Mouse (Mus musculus) embryonic stem cell, embryonic (primary cell): ENCODE results near the gene Slco2b1.

Experiments used
- CTCF ChIA-PET, 4 experiments: fragments of 300-600 bp in 2 of 4; fragments of 350-600 bp in 2 of 4; sonication (Branson Sonifier 250); formaldehyde crosslinking; loops; one replicate each; lab custom pipeline; 2022; ENCODE audit warnings: inconsistent platforms in 2 of 4; lab: Charles Lee
- POLR2A ChIA-PET, 4 experiments: fragments of 300-600 bp in 2 of 4; fragments of 350-600 bp in 2 of 4; sonication (Branson Sonifier 250); formaldehyde crosslinking; loops; one replicate each; lab custom pipeline; 2022; ENCODE audit warnings: antibody characterized with exemption in 4 of 4, inconsistent platforms in 1 of 4; lab: Charles Lee

Gene Slco2b1

DNA sequence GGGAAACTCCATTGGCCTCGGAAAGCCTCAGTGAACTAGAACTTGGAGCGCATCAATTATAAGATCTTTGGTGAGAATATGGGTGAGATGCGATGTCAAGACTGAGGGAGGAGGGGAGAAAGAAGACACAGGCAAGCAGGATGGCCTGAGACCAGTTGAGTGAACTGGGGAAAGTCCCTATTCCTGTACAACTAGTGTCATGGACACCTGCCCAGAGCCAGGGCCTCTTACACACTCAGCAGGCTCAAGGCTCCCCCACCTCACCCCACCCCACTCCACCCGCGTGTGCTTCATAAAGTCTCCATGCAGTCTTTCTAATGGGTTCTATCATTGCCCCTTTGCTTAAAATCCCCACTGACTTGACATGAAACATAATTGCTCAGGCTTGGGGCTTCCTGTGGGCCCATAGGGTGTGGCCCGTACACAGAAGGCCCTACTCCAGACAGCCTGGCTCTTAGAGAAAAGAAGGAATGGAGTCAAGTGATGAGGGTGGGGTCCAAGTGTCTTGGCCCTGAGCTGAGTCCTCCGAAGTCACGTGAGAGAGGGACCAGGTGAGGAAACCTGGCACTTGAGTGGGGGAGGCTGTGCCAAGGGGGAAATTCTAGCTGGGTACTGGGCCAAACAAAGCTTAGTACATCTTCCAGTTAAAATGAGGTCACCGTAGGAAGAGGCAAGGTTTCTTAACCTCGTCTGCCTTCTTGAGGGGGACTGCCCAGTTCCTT, 45.2 kb downstream of the Slco2b1 start:
- CTCF ChIA-PET = interaction anchor here in 1 of 4 experiments (0.8 kb wide), 1 partner anchor 13 kb away, joined by 3 read pairs; no protein-coding TSS in a partner anchor
- POLR2A ChIA-PET = no interaction called here

GRCm38 (mm10) chr7:99664571-99665485, 46.3 kb downstream of the Slco2b1 start:
- CTCF ChIA-PET = no interaction called here
- POLR2A ChIA-PET = no interaction called here

GRCm38 (mm10) chr7:99663507-99664220, 47.5 kb downstream of the Slco2b1 start:
- ChIA-PET POLR2A (no interaction called here), CTCF (interaction anchor here in 1 of 4 experiments (0.5 kb wide), 1 partner anchor 211 kb away, joined by 3 read pairs; no protein-coding TSS in a partner anchor)

GRCm38 (mm10) chr7:99662311-99662710, 48.8 kb downstream of the Slco2b1 start:
- CTCF ChIA-PET = interaction anchor here in 1 of 4 experiments (0.6 kb wide), 1 partner anchor 529 kb away, joined by 3 read pairs; no protein-coding TSS in a partner anchor
- POLR2A ChIA-PET = no interaction called here

GRCm38 (mm10) chr7:99661571-99662230, 49.4 kb downstream of the Slco2b1 start:
- ChIA-PET CTCF (no interaction called here), POLR2A (no interaction called here)

GRCm38 (mm10) chr7:99661071-99661470, 50.1 kb downstream of the Slco2b1 start:
- POLR2A ChIA-PET = interaction anchor here in 1 of 4 experiments (1.0 kb wide), 1 partner anchor 15 kb away, joined by 4 read pairs; no protein-coding TSS in a partner anchor
- CTCF ChIA-PET = interaction anchor here (0.6 to 2.9 kb wide), 5 partner anchors 11 to 328 kb away, joined by 3 to 18 read pairs (median 4); no protein-coding TSS in a partner anchor

- ChIA-PET POLR2A (interaction anchor here in 2 of 4 experiments (0.6 to 0.8 kb wide), 2 partner anchors 10 to 32 kb away, joined by 3 read pairs; partner anchors contain the start of gene Tpbgl (in 1 of the 2)), CTCF (interaction anchor here (0.5 to 2.9 kb wide), 55 partner anchors 9 to 739 kb away, joined by 3 to 18 read pairs (median 4); partner anchors contain the start of genes Tpbgl (in 3 of the 4), Gdpd5 (in 1 of the 4), Olfr521 (in 1 of the 4) and Rnf169 (in 1 of the 4))
Measured at GRCm38 (mm10) chr7:99659379-99660029, 51.6 kb downstream of the Slco2b1 start.

- CTCF ChIA-PET = interaction anchor here in 1 of 4 experiments (0.7 to 1.9 kb wide), 2 partner anchors 16 to 28 kb away, joined by 4 read pairs; no protein-coding TSS in a partner anchor
- POLR2A ChIA-PET = interaction anchor here in 1 of 4 experiments (0.6 kb wide), 1 partner anchor 327 kb away, joined by 3 read pairs; no protein-coding TSS in a partner anchor
Measured at GRCm38 (mm10) chr7:99654244-99654643, 56.9 kb downstream of the Slco2b1 start.

GRCm38 (mm10) chr7:99649585-99649984, 61.6 kb downstream of the Slco2b1 start:
- CTCF ChIA-PET = interaction anchor here in 2 of 4 experiments (0.6 to 3.2 kb wide), 5 partner anchors 10 to 275 kb away, joined by 3 to 18 read pairs (median 4); no protein-coding TSS in a partner anchor

GRCm38 (mm10) chr7:99648623-99649022, 62.5 kb downstream of the Slco2b1 start:
- POLR2A ChIA-PET = interaction anchor here in 2 of 4 experiments (0.7 to 1.5 kb wide), 4 partner anchors 10 to 270 kb away, joined by 3 to 4 read pairs (median 3); no protein-coding TSS in a partner anchor
- CTCF ChIA-PET = interaction anchor here (0.6 to 3.2 kb wide), 7 partner anchors 10 to 256 kb away, joined by 3 to 18 read pairs (median 4); no protein-coding TSS in a partner anchor

More at GRCm38 (mm10) chr7:99649585-99649984, 61.6 kb downstream of the Slco2b1 start:
- POLR2A ChIA-PET = interaction anchor here in 1 of 4 experiments (0.7 to 1.5 kb wide), 2 partner anchors 11 to 26 kb away, joined by 3 to 4 read pairs; no protein-coding TSS in a partner anchor

- ChIA-PET POLR2A (interaction anchor here in 1 of 4 experiments (0.6 kb wide), 1 partner anchor 24 kb away, joined by 6 read pairs; no protein-coding TSS in a partner anchor), CTCF (no interaction called here)
Measured at GRCm38 (mm10) chr7:99644701-99645100, 66.4 kb downstream of the Slco2b1 start.

DNA sequence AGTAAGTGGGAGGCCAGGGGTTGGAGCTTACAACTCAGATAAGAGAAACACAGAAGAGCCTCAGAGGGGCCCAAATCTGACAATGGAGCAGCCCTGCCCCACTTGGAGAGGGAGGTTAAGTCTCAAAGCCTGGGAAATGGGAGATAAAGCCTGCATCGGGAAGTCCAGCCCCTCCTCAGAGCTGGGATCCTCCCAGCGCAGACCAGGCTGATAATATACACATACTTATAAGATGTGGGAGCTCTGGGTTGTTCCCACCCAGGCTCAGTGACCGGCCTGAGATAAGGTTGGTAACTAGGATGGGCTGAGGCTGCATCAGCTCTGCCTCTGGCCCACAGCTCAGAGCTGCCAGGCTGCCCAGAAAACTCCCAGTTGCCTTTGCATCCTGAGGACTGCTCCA, 69.1 kb downstream of the Slco2b1 start:
- ChIA-PET POLR2A (no interaction called here), CTCF (interaction anchor here in 1 of 4 experiments (0.9 to 1.2 kb wide), 3 partner anchors 17 to 235 kb away, joined by 3 to 4 read pairs (median 3); no protein-coding TSS in a partner anchor)

GRCm38 (mm10) chr7:99641245-99641644, 69.9 kb downstream of the Slco2b1 start:
- CTCF ChIA-PET = interaction anchor here in 1 of 4 experiments (0.9 to 1.2 kb wide), 3 partner anchors 17 to 235 kb away, joined by 3 to 4 read pairs (median 3); no protein-coding TSS in a partner anchor
- POLR2A ChIA-PET = interaction anchor here in 1 of 4 experiments (0.6 kb wide), 1 partner anchor 14 kb away, joined by 8 read pairs; no protein-coding TSS in a partner anchor

GRCm38 (mm10) chr7:99633966-99634665, 77.0 kb downstream of the Slco2b1 start:
- ChIA-PET CTCF (interaction anchor here in 2 of 4 experiments (0.7 to 0.8 kb wide), 2 partner anchors 25 to 405 kb away, joined by 3 read pairs; no protein-coding TSS in a partner anchor), POLR2A (no interaction called here)

DNA sequence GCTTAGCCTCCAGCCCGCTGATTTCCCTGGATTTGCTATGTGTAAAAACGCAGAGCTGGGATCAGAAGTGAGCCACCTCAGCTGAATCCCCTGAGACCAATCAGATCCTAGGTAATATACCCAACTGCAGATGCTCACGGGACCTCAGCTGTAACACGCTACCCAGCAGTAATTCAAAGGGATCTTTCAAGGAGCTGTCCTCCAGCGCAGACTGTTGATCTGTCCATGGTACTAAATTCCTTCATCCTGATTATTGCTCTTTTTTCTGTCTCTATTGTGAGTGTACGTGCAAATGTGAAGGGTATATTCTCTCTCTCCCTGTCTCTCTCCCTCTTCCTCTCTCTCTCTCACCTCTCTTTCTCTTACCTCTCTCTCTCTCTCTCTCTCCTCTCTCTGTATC, 78.9 kb downstream of the Slco2b1 start:
- CTCF ChIA-PET = interaction anchor here (0.5 to 1.5 kb wide), 6 partner anchors 11 to 244 kb away, joined by 3 to 6 read pairs (median 3); partner anchors contain the start of gene Xrra1 (in 1 of the 4)
- POLR2A ChIA-PET = interaction anchor here in 1 of 4 experiments (1.1 kb wide), 1 partner anchor 16 kb away, joined by 3 read pairs; no protein-coding TSS in a partner anchor
